Mouse (Mus musculus) limb, embryonic 13.5 days (tissue): ENCODE measurements around the gene Vps13d. TPM values are rescaled to one million over a fixed set of nuclear protein-coding genes. Genes with fewer than 3 reads are reported as not detected.

Experiments used
- ATAC-seq: fragments of 200-750 bp; cut with Nextera tagmentation; 2 replicates; pipeline ENCODE4 v1.8.0; 2017; ENCODE audit warnings: low read depth, moderate number of reproducible peaks, moderate TSS enrichment; ENCODE audit not compliant: low FRiP score
- H3K27ac ChIP-seq: fragments of 300-500 bp; sonication (generic); 2 replicates; pipeline ENCODE4 v1.5.1; 2015; ENCODE audit warnings: inconsistent platforms, mild to moderate bottlenecking, moderate library complexity
- H3K27me3 ChIP-seq: fragments of 300-500 bp; sonication (generic); 2 replicates; pipeline ENCODE4 v1.6.1; 2015; ENCODE audit warnings: mild to moderate bottlenecking, inconsistent platforms
- H3K36me3 ChIP-seq: fragments of 300-500 bp; sonication (generic); 2 replicates; pipeline ENCODE4 v1.6.1; 2015; ENCODE audit warnings: inconsistent platforms, mild to moderate bottlenecking, moderate library complexity
- H3K4me1 ChIP-seq: fragments of 300-500 bp; sonication (generic); 2 replicates; pipeline ENCODE4 v1.6.1; 2015; ENCODE audit warnings: inconsistent platforms
- H3K4me2 ChIP-seq: fragments of 300-500 bp; sonication (generic); replicated peaks from 2 replicates; pipeline ENCODE4 v1.6.1; 2015; ENCODE audit warnings: inconsistent platforms, mild to moderate bottlenecking, moderate library complexity
- H3K4me3 ChIP-seq: fragments of 300-500 bp; sonication (generic); 2 replicates; pipeline ENCODE4 v1.5.1; 2015; ENCODE audit warnings: moderate library complexity, mild to moderate bottlenecking, inconsistent platforms
- H3K9ac ChIP-seq: fragments of 300-500 bp; sonication (generic); 2 replicates; pipeline ENCODE4 v1.6.1; 2015; ENCODE audit warnings: mild to moderate bottlenecking, inconsistent platforms
- H3K9me3 ChIP-seq: fragments of 300-500 bp; sonication (generic); 2 replicates; pipeline ENCODE4 v1.6.1; 2016; ENCODE audit warnings: inconsistent platforms
- WGBS: fragments of 180-500 bp; shearing (Covaris S2); methylation state at CpG from one replicate; pipeline ENCODE4 v1.1.7; 2015; 5-methylcytosine and 5-hydroxymethylcytosine counted together
- polyA plus RNA-seq: library from polyadenylated mRNA; unstranded; fragments of >200 nt; fragmentation: Nextera tagmentation; extraction: Ambion mirVana; gene quantifications from 2 replicates; pipeline ENCODE4 v1.2.1, GENCODE M21; 2015

The Vps13d gene
- polyA plus RNA-seq, 1 experiment from 2014 or later, result 13.1 TPM

DNA sequence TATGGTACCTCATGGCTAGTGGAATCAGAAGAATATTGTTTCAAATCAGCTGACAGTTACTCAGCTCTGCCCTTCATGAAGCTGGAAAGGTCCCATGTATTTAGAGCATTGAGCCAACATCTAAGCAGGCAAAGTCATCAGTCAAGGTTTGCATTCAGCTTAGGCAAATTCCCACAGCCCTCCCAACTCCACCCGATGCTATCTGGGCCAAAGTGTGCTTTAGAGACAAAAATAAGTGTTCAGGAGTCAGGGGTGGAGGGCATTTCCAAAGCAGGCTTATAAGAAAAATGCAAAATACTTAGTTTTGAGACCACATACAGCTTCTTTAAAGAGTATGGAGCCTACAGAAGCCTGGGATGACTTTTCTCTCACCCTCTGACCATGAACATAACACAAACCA is 95.5 kb downstream of the Vps13d start:
- H3K9ac ChIP-seq, result no peak overlapping the region
- H3K36me3 ChIP-seq, result peaks cover 72% of the 10 kb centered on the region

DNA sequence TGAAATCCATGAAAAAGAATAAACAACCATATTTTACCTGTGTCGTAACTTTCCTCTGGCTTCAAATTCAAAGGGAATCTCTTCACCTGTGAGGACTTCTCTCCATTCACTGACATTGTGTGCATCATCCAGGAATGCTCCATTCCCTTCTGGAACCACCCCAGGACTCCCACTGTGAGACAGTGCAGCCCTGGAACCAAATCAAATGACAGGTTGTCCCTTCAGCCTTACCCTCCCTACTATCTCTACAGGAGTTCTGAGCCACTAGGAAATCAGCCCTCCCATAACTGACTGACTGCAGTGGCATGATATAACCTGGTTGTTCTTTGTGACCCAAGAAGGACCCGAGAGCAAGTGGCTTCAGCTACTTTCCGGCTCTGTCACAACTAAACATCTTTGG is 96.8 kb downstream of the Vps13d start:
- no peak overlapping the region for H3K27ac ChIP-seq
- no peak overlapping the region for H3K9ac ChIP-seq
- H3K4me1 ChIP-seq, result peaks cover 20% of the 10 kb centered on the region
- no peak overlapping the region for H3K4me3 ChIP-seq
- H3K27me3 ChIP-seq, result no peaks in the 10 kb centered on the region
- H3K9me3 ChIP-seq, result no peaks in the 10 kb centered on the region
- 94% methylated on average over 3 of the region's 3 CpGs for WGBS
- H3K4me2 ChIP-seq, result no peak overlapping the region
- H3K36me3 ChIP-seq, result peaks cover 77% of the 10 kb centered on the region
- no peak for ATAC-seq

More for the DNA sequence above, 95.5 kb downstream of the Vps13d start:
- no peak overlapping the region for H3K4me3 ChIP-seq
- no peak for ATAC-seq
- H3K9me3 ChIP-seq, result no peaks in the 10 kb centered on the region
- peaks cover 20% of the 10 kb centered on the region for H3K4me1 ChIP-seq
- H3K27ac ChIP-seq, result no peak overlapping the region
- H3K4me2 ChIP-seq, result no peak overlapping the region
- no peaks in the 10 kb centered on the region for H3K27me3 ChIP-seq
- WGBS, result 84% methylated on average over 1 of the region's 1 CpGs

DNA sequence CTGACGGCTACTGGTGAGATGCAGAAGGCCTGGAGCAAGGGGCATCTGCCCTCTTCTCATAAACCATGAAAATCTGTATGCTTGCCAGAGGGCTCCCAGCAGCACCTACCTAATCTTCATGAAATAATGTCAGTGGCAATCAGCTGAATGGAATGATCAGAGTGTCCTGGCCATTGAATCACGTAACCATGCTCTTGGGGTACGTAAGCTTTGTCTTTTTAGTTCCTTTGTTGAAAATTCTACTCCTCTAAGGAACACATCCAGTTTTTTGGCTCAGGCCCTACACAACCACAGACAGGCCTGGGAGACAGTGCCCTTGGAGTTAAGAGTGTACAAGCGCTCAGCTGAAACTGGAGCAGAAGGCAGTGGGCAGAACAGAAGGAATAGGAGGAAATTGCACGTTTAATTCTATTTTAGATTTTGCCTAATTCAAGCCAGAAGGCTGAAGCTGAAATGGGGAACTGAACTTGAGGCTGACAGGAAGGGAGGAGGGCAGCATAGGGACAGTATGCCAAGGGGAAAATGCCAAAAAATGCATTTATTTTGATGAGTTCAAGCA is 98.2 kb downstream of the Vps13d start:
- Histone ChIP-seq H3K4me2 (no peak overlapping the region), H3K27me3 (no peaks in the 10 kb centered on the region), H3K36me3 (peaks cover 84% of the 10 kb centered on the region), H3K4me1 (peaks cover 20% of the 10 kb centered on the region), H3K9ac (no peak overlapping the region; the same call in 1 of the 2 replicates), H3K9me3 (no peaks in the 10 kb centered on the region), H3K4me3 (no peak overlapping the region), H3K27ac (peak overlapping the region; percentile 15; the same call in 1 of the 2 replicates)
- 53% methylated on average over 5 of the region's 5 CpGs for WGBS
- ATAC-seq, result no peak

DNA sequence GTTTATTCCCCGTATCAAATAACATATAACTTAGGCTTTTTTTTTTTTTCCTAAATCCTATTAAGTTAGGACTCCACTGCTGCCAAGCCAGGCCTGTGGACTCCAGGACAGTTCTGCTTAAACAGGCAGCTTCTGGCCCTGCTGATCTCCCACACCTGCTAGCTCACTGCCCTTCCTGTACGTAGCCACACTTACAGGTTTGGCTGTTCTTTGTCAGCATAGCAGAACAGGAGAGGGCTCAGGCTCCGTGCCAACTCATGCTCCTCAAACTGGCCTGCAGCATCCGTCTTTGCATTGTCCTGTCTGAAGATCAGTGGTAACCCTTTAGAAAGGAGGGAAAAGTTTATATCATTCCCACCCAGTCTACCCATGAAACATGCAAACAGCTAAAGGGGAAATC is 108.3 kb downstream of the Vps13d start:
- H3K36me3 ChIP-seq, result peaks cover 76% of the 10 kb centered on the region
- H3K27me3 ChIP-seq, result no peaks in the 10 kb centered on the region
- H3K4me1 ChIP-seq, result peaks cover 21% of the 10 kb centered on the region
- ATAC-seq, result peak; percentile 40; the same call in 1 of the 2 replicates
- no peak overlapping the region for H3K4me2 ChIP-seq
- H3K9ac ChIP-seq, result no peak overlapping the region
- H3K9me3 ChIP-seq, result no peaks in the 10 kb centered on the region
- no peak overlapping the region for H3K4me3 ChIP-seq
- 64% methylated on average over 4 of the region's 4 CpGs for WGBS
- no peak overlapping the region for H3K27ac ChIP-seq

DNA sequence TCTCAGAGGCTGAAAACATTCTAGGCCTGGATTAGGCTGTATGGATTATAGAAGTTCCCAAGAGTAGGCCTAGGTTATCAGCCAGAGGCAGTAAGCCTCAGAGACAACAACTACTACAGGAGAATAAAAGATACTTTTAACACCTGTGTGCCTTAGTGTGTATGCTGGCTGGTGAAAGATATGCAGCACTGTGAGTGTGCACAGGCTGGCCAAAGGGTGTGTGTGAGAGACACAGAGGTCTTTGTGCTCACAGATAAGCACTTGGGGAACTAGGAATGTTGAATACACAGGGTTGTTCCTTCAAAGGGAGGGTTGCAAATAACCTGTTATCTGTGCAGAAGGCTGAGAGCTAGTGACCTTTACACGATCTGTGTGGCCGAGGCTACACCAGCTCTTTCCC is 115.5 kb downstream of the Vps13d start:
- H3K36me3 ChIP-seq, result peaks cover 80% of the 10 kb centered on the region
- H3K27ac ChIP-seq, result no peak overlapping the region
- 86% methylated on average over 2 of the region's 2 CpGs for WGBS
- no peak overlapping the region for H3K4me2 ChIP-seq
- no peaks in the 10 kb centered on the region for H3K27me3 ChIP-seq
- H3K9me3 ChIP-seq, result 0 out of 2 replicates have a peak, but pooled peaks cover 8% of the 10 kb centered on the region
- ATAC-seq, result no peak
- H3K4me1 ChIP-seq, result no peaks in the 10 kb centered on the region
- H3K4me3 ChIP-seq, result no peak overlapping the region
- H3K9ac ChIP-seq, result no peak overlapping the region

DNA sequence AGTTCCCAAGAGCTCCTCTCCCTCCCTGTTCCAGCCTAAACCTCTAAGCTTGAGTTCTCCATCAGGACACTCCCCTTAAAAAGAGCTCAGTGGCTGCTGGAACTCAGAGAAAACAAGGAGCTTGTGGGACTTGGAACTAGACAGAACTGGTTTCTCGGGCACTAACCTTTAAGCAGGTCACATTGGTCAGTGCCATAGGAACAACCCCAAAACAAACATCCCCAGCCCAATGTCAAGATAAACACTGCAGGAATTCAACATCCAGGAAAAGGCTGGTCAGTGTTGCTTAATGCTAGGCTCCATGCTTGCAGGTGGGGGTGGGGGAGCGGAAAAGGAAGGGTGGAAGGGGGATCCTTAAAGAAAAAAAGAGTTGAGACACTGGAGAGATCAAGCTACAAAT is 120.5 kb downstream of the Vps13d start:
- Histone ChIP-seq H3K36me3 (peaks cover 81% of the 10 kb centered on the region), H3K4me2 (no peak overlapping the region), H3K9me3 (0 out of 2 replicates have a peak, but pooled peaks cover 5% of the 10 kb centered on the region), H3K9ac (no peak overlapping the region), H3K27ac (no peak overlapping the region), H3K4me3 (no peak overlapping the region), H3K27me3 (no peaks in the 10 kb centered on the region), H3K4me1 (no peaks in the 10 kb centered on the region)
- ATAC-seq, result no peak
- 81% methylated on average over 2 of the region's 2 CpGs for WGBS

DNA sequence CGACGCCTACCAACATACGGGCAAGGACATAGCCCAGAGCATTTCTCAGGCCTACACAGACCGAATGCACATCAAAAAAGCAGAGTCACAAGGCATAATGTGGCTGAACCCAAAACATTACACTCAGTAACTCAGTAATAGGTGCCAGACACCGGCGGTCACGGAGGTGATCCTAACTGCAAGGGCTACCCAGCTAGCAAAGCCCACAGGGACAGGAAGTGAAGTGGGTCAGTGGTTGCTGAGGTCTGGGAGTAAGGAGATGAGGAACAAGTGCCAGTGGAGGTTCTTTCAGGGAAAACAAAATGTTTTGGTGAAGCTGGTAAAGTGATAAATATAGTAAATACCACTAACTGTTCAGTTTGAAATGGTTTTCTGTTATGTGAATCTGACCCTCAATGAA is 121.1 kb downstream of the Vps13d start:
- Histone ChIP-seq H3K27me3 (no peaks in the 10 kb centered on the region), H3K36me3 (peaks cover 79% of the 10 kb centered on the region), H3K4me3 (no peak overlapping the region), H3K4me1 (no peaks in the 10 kb centered on the region), H3K9me3 (no peaks in the 10 kb centered on the region), H3K27ac (no peak overlapping the region), H3K4me2 (no peak overlapping the region), H3K9ac (no peak overlapping the region)
- 65% methylated on average over 7 of the region's 7 CpGs for WGBS
- no peak for ATAC-seq

DNA sequence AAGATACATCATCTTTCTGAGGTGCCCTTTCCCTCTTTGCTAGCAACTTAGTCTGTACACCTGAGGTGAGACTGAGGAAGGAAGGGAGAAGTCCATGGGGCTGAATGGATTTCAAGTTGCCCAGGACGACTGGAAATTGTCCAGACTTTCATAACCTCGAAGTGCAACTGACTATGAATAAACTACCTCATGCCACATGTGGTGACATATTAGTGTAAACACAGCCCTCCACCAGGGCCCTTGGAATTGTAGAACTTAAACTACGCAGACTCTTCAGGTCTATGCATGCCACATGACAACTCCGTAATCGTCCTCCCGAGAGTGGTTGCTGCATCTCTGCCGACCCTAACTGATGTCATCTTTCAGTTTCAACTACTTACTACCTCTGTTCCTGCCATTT is 122.9 kb downstream of the Vps13d start:
- Histone ChIP-seq H3K4me3 (no peak overlapping the region), H3K9me3 (no peaks in the 10 kb centered on the region), H3K9ac (no peak overlapping the region), H3K4me1 (peaks cover 4% of the 10 kb centered on the region), H3K27ac (no peak overlapping the region), H3K27me3 (no peaks in the 10 kb centered on the region), H3K4me2 (no peak overlapping the region), H3K36me3 (peaks cover 70% of the 10 kb centered on the region)
- 86% methylated on average over 7 of the region's 7 CpGs for WGBS
- no peak for ATAC-seq

DNA sequence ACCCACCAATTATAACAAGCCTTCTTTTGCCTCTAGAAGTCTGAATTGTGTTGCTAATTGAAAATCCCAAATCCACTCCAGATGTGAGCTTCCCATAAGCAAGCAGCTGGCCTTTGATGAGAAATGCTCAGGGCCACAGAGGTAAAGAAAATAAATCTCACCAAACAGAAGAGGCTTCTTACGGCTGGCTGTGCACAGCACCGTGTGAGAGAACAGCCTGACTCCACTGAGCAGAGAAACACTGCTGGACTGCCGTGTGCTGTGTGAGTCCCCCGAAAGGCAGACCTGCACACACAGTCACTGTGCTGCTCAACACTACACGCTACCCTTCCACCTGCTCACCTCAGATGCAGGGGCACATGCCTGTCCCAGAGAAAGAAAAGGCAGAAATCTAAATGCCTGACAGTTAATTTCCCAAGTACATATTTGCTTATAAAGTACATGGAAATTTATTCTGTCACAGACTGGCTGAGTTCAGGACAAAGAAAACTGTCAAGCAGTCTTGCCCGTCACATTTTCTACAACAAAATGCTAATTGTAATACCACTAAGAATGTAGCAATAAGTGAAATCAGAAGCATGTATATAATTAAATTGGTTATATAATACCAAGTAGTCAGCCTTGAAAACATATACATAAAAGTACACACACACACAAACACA is 127.7 kb downstream of the Vps13d start:
- H3K27me3 ChIP-seq, result no peaks in the 10 kb centered on the region
- 7% methylated on average over 6 of the region's 6 CpGs for WGBS
- H3K9me3 ChIP-seq, result no peaks in the 10 kb centered on the region
- peaks cover 67% of the 10 kb centered on the region for H3K36me3 ChIP-seq
- no peak overlapping the region for H3K9ac ChIP-seq
- no peak overlapping the region for H3K4me3 ChIP-seq
- peak; percentile 89 for ATAC-seq
- peak overlapping the region; percentile 80 for H3K27ac ChIP-seq
- no peak overlapping the region for H3K4me2 ChIP-seq
- H3K4me1 ChIP-seq, result peaks cover 16% of the 10 kb centered on the region

DNA sequence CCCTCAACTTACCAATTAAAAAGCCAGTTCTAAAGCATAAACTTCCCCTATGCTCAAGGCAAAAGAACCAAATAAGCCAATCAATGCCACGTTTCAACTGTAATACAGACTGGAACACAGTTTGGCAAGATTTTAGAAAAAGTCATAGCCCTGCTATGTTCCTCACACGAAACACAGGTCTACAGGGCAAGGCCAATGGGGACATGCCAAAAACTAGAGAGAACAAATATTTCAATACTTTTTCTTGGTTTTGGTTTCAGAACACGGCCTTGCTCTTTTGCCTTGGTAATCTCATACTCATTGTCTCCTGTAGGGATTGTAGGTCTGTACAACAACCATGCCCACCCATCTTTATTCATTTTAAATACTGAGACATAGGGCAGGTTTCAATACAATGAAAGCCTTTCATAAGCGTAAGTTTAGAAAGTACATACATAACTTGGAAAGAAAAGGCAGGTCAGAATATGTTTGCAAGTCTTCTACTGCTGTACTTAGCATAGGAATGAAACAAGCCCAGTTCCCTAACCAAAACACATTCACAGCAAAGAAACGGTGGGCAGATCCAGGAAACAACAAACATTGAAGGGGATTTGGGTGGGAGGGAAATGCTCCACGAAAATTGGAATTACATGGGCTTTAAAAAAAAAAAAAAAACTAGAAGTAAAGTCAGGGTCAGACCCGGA is 128.3 kb downstream of the Vps13d start:
- Histone ChIP-seq H3K9ac (no peak overlapping the region), H3K4me2 (no peak overlapping the region), H3K36me3 (peaks cover 67% of the 10 kb centered on the region), H3K4me3 (no peak overlapping the region), H3K4me1 (peaks cover 16% of the 10 kb centered on the region), H3K9me3 (no peaks in the 10 kb centered on the region), H3K27ac (peak overlapping the region; percentile 77), H3K27me3 (no peaks in the 10 kb centered on the region)
- WGBS, result 30% methylated on average over 7 of the region's 7 CpGs
- no peak for ATAC-seq

DNA sequence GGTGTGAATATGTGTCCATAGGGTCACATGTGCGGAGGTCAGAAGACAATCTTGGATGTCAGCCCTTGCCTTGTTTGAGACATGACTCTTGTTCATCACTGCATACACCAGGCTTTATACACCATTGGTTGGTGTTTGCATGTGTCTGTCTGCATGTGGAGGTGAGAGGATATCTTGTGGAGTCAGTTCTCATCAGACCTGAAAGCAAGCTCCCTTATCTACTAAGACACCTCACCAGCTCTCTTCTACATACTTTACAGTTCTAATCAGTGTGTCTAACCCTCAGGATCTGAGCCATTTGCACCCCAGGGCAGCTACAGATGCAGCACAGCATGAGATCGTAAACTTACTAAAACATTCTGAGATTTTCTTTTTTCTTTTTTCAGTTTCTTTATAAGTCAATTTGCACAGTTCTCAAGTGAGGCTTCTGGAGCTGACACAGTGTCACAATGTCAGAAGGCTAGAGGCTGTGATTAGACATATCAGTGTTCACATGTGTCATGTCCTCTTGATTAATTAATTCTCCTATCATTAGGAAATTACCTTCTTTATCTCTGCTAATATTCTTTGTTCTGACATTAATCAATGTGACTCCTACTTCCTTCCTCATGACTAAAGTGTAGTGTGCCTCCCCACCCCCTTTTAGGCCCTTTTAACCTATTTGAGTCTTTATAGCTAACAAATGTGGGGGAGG is 135.9 kb downstream of the Vps13d start:
- Histone ChIP-seq H3K4me2 (no peak overlapping the region), H3K27ac (no peak overlapping the region), H3K9ac (no peak overlapping the region), H3K36me3 (peaks cover 85% of the 10 kb centered on the region), H3K4me1 (no peaks in the 10 kb centered on the region; the same call in 1 of the 2 replicates), H3K27me3 (no peaks in the 10 kb centered on the region), H3K9me3 (no peaks in the 10 kb centered on the region), H3K4me3 (no peak overlapping the region)
- 92% methylated on average over 2 of the region's 2 CpGs for WGBS
- no peak for ATAC-seq

DNA sequence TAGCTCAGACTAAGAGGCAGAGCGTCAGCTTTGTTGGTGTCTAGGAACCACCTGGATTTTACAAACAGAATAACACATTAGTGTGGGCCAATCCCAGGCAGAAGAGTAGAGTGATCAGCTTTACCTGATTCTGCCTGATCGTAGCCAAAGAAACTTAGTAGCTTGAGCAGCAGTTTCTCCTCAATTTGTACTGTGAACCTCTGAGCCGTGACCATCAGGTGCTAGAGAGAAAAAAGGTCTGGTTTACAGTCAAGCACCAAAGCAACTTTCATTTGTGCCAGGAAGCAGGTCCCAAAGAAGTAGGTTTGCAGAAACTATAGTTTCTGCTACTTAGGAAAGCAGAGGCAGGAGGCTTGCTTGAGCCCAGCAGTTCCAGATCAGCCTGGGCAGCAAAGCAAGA is 138.5 kb downstream of the Vps13d start:
- no peak overlapping the region for H3K4me3 ChIP-seq
- WGBS, result 90% methylated on average over 3 of the region's 3 CpGs
- H3K9me3 ChIP-seq, result no peaks in the 10 kb centered on the region
- H3K9ac ChIP-seq, result no peak overlapping the region
- peaks cover 21% of the 10 kb centered on the region for H3K4me1 ChIP-seq
- H3K36me3 ChIP-seq, result peaks cover 76% of the 10 kb centered on the region
- no peak overlapping the region for H3K27ac ChIP-seq
- no peak for ATAC-seq
- no peak overlapping the region for H3K4me2 ChIP-seq
- no peaks in the 10 kb centered on the region for H3K27me3 ChIP-seq
